Mouse (Mus musculus): Measurements from ENCODE around the gene Pin4.

DNA sequence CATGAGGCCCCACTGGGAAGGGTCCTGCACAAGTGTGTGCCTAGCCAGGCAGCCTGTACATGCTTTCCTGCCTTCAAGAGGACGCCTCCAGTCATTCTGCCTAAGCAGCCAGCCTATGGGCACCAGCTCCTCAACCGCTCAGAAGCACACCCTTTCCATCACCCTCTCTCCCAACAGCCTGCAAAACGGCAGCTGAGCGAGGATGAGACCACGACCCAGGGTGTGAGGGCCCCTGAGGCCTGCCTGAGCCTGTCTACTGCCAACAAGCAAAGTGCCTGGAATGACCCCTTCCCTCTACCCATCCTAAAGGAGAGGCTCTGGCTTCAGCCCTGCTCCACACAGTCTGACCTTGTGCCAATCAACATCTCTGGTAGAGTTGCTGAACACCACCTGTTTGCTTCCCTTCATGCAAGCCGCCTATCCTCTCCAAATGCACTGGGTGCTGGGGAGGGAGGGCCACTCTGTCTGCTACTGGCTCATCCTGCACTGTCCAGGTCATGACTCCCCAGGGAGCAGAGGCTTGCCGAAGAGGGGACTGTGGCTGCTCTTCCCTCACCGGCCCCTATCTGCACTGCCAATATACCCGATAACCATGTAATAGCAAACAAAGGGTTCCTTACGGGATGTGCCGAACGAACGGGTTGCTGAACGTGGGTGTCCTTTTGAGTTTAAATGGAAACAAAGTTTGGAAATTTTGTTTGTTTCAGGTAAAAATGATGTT, 45.5 kb upstream of the Pin4 start:
- TF ChIP-seq POLR2A (IDR thresholded peaks at IDR 0.05; ENCODE audit: insufficient read length, low read depth), result no peak
- no peak for TF ChIP-seq MYOD1 (IDR thresholded peaks at IDR 0.05; ENCODE audit: control insufficient read depth in 1 of 3, insufficient read length in 2 of 3, low read depth in 2 of 3)
- no peak for TF ChIP-seq SRF (IDR thresholded peaks at IDR 0.05; ENCODE audit: control insufficient read depth, insufficient read length, low read depth)
- TF ChIP-seq TCF12 (IDR thresholded peaks at IDR 0.05; ENCODE audit: insufficient read depth, poor library complexity, severe bottlenecking), result no peak
- TF ChIP-seq MAX (IDR thresholded peaks at IDR 0.05; ENCODE audit: low read depth), result no peak
